10 mouse cellular contexts compared by ENCODE assay signal in the genomic region with DNA sequence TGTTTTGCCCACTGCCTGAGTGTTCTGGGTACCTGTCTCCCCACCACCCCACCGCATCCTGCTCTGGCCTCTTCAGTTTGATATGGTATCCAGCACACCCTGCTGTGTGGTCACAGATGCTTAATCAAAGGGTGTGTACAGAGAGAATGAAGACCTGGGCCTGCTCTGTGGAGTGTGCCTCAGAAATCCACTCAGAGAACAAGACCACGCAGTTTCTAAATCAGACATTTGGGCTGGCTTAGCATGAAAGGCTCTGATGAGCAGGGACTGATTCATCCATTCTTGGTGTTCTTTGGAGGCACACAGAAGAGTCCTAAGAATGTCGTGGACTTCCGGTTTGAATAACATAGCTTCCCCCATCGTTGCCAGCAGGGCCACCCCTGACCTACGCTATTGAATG.
DNase-seq lines count a peak whose midpoint lies in the region; ATAC-seq and TF ChIP-seq lines count a peak whose summit lies in the region.
"Had no signal": no experiment of that assay in that cellular context is flagged by ENCODE, and none has a peak within 500 bp of the region (broad histone marks: within the 10 kb centered on the region; RNA-seq: fewer than 3 reads in every experiment).

No protein-coding gene starts in this region.

- peaks cover 25% of the 10 kb centered on the region for H3K4me1 ChIP-seq in hindbrain, embryonic 15.5 days (replicated peaks)
- peaks cover 18% of the 10 kb centered on the region for H3K4me1 ChIP-seq in neural tube, embryonic 15.5 days

- ATAC-seq in hindbrain, embryonic 15.5 days (ENCODE audit: low FRiP score, low read depth): peak; percentile 19; the same call in 1 of the 2 replicates
- peak; percentile 18; the same call in 1 of the 2 replicates for ATAC-seq in neural tube, embryonic 15.5 days (ENCODE audit: low FRiP score)

- H3K36me3 ChIP-seq in hindbrain, embryonic 15.5 days: no peaks in the 10 kb centered on the region
- no peaks in the 10 kb centered on the region for H3K36me3 ChIP-seq in neural tube, embryonic 15.5 days

- intact Hi-C loops in left cerebral cortex, adult 2 months (cut with DNase I): no loop called here

- 45% methylated on average over 6 of the region's 6 CpGs for WGBS in hindbrain, embryonic 15.5 days
- 34% methylated on average over 6 of the region's 6 CpGs for WGBS in neural tube, embryonic 15.5 days

- no peaks in the 10 kb centered on the region for H3K9me3 ChIP-seq in hindbrain, embryonic 15.5 days
- no peaks in the 10 kb centered on the region for H3K9me3 ChIP-seq in neural tube, embryonic 15.5 days (replicated peaks)
- H3K9me3 ChIP-seq: megakaryocyte, embryonic 14.5 days had no signal

- H3K27ac ChIP-seq in left cerebral cortex, adult 2 months: peak overlapping the region; percentile 80
- peak overlapping the region; percentile 60; the same call in 1 of the 2 replicates for H3K27ac ChIP-seq in hindbrain, embryonic 15.5 days (replicated peaks)
- 0 out of 2 replicates have a peak overlapping the region, but pooled peaks have one; percentile 60 for H3K27ac ChIP-seq in neural tube, embryonic 15.5 days (replicated peaks)

- H3K4me2 ChIP-seq in hindbrain, embryonic 15.5 days: peak overlapping the region; percentile 24
- peak overlapping the region; percentile 30; the same call in 1 of the 2 replicates for H3K4me2 ChIP-seq in neural tube, embryonic 15.5 days

- H3K9ac ChIP-seq in hindbrain, embryonic 15.5 days: no peak overlapping the region
- no peak overlapping the region for H3K9ac ChIP-seq in neural tube, embryonic 15.5 days (replicated peaks)

- H3K4me3 ChIP-seq in left cerebral cortex, adult 2 months: no peak overlapping the region
- H3K4me3 ChIP-seq in hindbrain, embryonic 15.5 days: no peak overlapping the region
- H3K4me3 ChIP-seq in neural tube, embryonic 15.5 days (replicated peaks): no peak overlapping the region
- H3K4me3 ChIP-seq: megakaryocyte, embryonic 14.5 days had no signal

- H3K27me3 ChIP-seq in hindbrain, embryonic 15.5 days: no peaks in the 10 kb centered on the region
- H3K27me3 ChIP-seq in neural tube, embryonic 15.5 days (replicated peaks): no peaks in the 10 kb centered on the region

- no peak for TF ChIP-seq CTCF in left cerebral cortex, adult 2 months (IDR thresholded peaks at IDR 0.05)

- peak; percentile 73 for DNase-seq in heart, adult 11 months
- DNase-seq in heart, postnatal 4 days: no peak
- no peak for DNase-seq in left cerebral cortex, adult 2 months (ENCODE audit: extremely low spot score in 1 of 2, low spot score in 2 of 2)
- DNase-seq in left cerebral cortex, adult 9 months (ENCODE audit: low spot score in 2 of 2): no peak
- no peak for DNase-seq in left cerebral cortex, adult 11 months (ENCODE audit: low spot score)
- no peak for DNase-seq in left cerebral cortex, adult 8-10 months (ENCODE audit: low spot score in 2 of 2)
- DNase-seq: kidney, adult 18-20 months had no signal
